Mouse (Mus musculus) heart, postnatal 0 days (tissue): ENCODE measurements around the gene Fgd3. TPM values are rescaled to one million over a fixed set of nuclear protein-coding genes. Genes with fewer than 3 reads are reported as not detected.

Experiments
- ATAC-seq: fragments of 200-750 bp; cut with Nextera tagmentation; 2 replicates; pipeline ENCODE4 v1.8.0; 2017; ENCODE audit warnings: low read depth, moderate number of reproducible peaks, moderate library complexity; ENCODE audit not compliant: insufficient read depth
- DNase-seq: peaks from one replicate; pipeline ENCODE4 v3.0.0-alpha.2; 2016; ENCODE audit warnings: low spot score
- H3K27ac ChIP-seq: fragments of 300-500 bp; sonication (generic); 2 replicates; pipeline ENCODE4 v1.5.1; 2014; ENCODE audit warnings: low read depth, mild to moderate bottlenecking
- H3K27me3 ChIP-seq: fragments of 300-500 bp; sonication (generic); 2 replicates; pipeline ENCODE4 v1.6.1; 2014; ENCODE audit warnings: low read length, mixed read lengths; ENCODE audit not compliant: control insufficient read depth, insufficient read depth
- H3K36me3 ChIP-seq: fragments of 300-500 bp; sonication (generic); replicated peaks from 2 replicates; pipeline ENCODE4 v1.6.1; 2014; ENCODE audit warnings: low read length, mixed read lengths; ENCODE audit not compliant: control insufficient read depth, insufficient read depth
- H3K4me1 ChIP-seq: fragments of 300-500 bp; sonication (generic); 2 replicates; pipeline ENCODE4 v1.6.1; 2014; ENCODE audit warnings: antibody characterized with exemption; ENCODE audit not compliant: control insufficient read depth, insufficient read depth
- H3K4me2 ChIP-seq: fragments of 300-500 bp; sonication (generic); 2 replicates; pipeline ENCODE4 v1.6.1; 2014; ENCODE audit warnings: low read depth, mild to moderate bottlenecking, low read length, moderate library complexity
- H3K4me3 ChIP-seq: fragments of 300-500 bp; sonication (generic); 2 replicates; pipeline ENCODE4 v1.5.1; 2014; ENCODE audit warnings: low read depth, low read length
- H3K9ac ChIP-seq: fragments of 300-500 bp; sonication (generic); replicated peaks from 2 replicates; pipeline ENCODE4 v1.6.1; 2014; ENCODE audit warnings: low read depth, low read length, mixed read lengths
- H3K9me3 ChIP-seq: fragments of 300-500 bp; sonication (generic); replicated peaks from 2 replicates; pipeline ENCODE4 v1.6.1; 2016; ENCODE audit warnings: low read length; ENCODE audit not compliant: control insufficient read depth
- CTCF ChIP-seq: IDR thresholded peaks from 2 replicates; pipeline ENCODE4 v1.5.1; 2016; ENCODE audit warnings: antibody characterized with exemption, control low read depth, low read depth
- EP300 ChIP-seq: IDR thresholded peaks from 2 replicates; pipeline ENCODE4 v1.6.1; 2016; ENCODE audit warnings: antibody characterized with exemption, low read depth
- WGBS: fragments of 180-500 bp; shearing (Covaris S2); extraction: QIAGEN DNeasy Blood & Tissue Kit; methylation state at CpG from one replicate; pipeline ENCODE4 v1.1.7; 2014; 5-methylcytosine and 5-hydroxymethylcytosine counted together
- polyA plus RNA-seq: library from polyadenylated mRNA; unstranded; fragments of >200 nt; fragmentation: Nextera tagmentation; extraction: Ambion mirVana; gene quantifications from 2 replicates; pipeline ENCODE4 v1.2.1, GENCODE M21; 2015
- total RNA-seq: library from RNA; depleted of rRNA; stranded (reverse); fragments of >200 nt; gene quantifications from 2 replicates; pipeline ENCODE4 v1.2.3, GENCODE M21; 2014; ENCODE audit warnings: low replicate concordance

Gene Fgd3
- total and polyA plus RNA-seq, 2 experiments from 2014 or later, result 0.05 to 1.6 TPM

- peaks cover 91% of the 10 kb centered on the region for H3K4me1 ChIP-seq
- no peak for DNase-seq
- H3K36me3 ChIP-seq, result no peaks in the 10 kb centered on the region
- 72% methylated on average over 4 of the region's 4 CpGs for WGBS
- TF ChIP-seq EP300 (no peak), CTCF (no peak)
- H3K4me2 ChIP-seq, result no peak overlapping the region
- H3K9ac ChIP-seq, result no peak overlapping the region
- H3K9me3 ChIP-seq, result no peaks in the 10 kb centered on the region
- H3K27me3 ChIP-seq, result no peaks in the 10 kb centered on the region
- H3K27ac ChIP-seq, result no peak overlapping the region
- no peak for ATAC-seq
- no peak overlapping the region for H3K4me3 ChIP-seq
Measured at GRCm38 (mm10) chr13:49349335-49349734, 29.2 kb upstream of the Fgd3 start.

- no peak for DNase-seq
- Histone ChIP-seq H3K27me3 (no peaks in the 10 kb centered on the region), H3K9ac (no peak overlapping the region), H3K4me2 (no peak overlapping the region), H3K4me3 (no peak overlapping the region), H3K27ac (peak overlapping the region; percentile 13; the same call in 1 of the 2 replicates), H3K4me1 (peaks cover 91% of the 10 kb centered on the region), H3K9me3 (no peaks in the 10 kb centered on the region), H3K36me3 (no peaks in the 10 kb centered on the region)
- TF ChIP-seq EP300, result no peak
- no peak for TF ChIP-seq CTCF
- ATAC-seq, result no peak
- WGBS, result 41% methylated on average over 2 of the region's 2 CpGs
Measured at GRCm38 (mm10) chr13:49348522-49348921, 28.4 kb upstream of the Fgd3 start.

- Histone ChIP-seq H3K9ac (0 out of 2 replicates have a peak overlapping the region, but pooled peaks have one; percentile 18), H3K4me3 (no peak overlapping the region), H3K36me3 (no peaks in the 10 kb centered on the region), H3K4me2 (0 out of 2 replicates have a peak overlapping the region, but pooled peaks have one; percentile 16), H3K27me3 (no peaks in the 10 kb centered on the region), H3K4me1 (peaks cover 81% of the 10 kb centered on the region), H3K9me3 (no peaks in the 10 kb centered on the region), H3K27ac (peak overlapping the region; percentile 87)
- peak; percentile 82 for DNase-seq
- WGBS, result 19% methylated on average over 2 of the region's 2 CpGs
- ATAC-seq, result peak; percentile 62
- TF ChIP-seq CTCF (no peak), EP300 (no peak; the same call in none of the 2 replicates)
Measured at GRCm38 (mm10) chr13:49345476-49345875, 25.4 kb upstream of the Fgd3 start.

- Histone ChIP-seq H3K36me3 (no peaks in the 10 kb centered on the region), H3K4me3 (peak overlapping the region; percentile 3; the same call in 1 of the 2 replicates), H3K9ac (no peak overlapping the region), H3K4me1 (peaks cover 79% of the 10 kb centered on the region), H3K9me3 (no peaks in the 10 kb centered on the region), H3K4me2 (peak overlapping the region; percentile 16; the same call in 1 of the 2 replicates), H3K27me3 (no peaks in the 10 kb centered on the region), H3K27ac (peak overlapping the region; percentile 87)
- DNase-seq (no peak), ATAC-seq (no peak)
- TF ChIP-seq CTCF (no peak), EP300 (no peak)
- 35% methylated on average over 8 of the region's 8 CpGs for WGBS
Measured at GRCm38 (mm10) chr13:49344567-49344966, 24.5 kb upstream of the Fgd3 start.

DNA sequence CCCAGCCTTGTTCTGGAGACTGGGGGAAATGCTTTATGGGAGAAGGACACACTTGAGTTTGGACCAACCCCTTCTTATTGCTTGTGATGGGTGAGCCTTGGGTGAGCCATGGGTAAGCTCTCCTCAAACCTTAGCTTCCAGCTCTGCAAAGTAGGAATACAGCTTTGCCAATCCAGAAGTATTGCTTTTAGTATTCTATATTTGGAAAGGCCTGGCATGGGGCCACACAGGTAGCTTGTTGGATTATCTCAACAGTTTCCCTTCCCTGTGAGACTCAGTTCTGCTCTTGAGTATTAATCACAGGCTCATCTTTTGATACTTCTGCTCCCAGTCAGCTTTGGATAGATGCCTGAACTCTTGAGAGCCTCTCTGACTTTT lies 22.6 kb upstream of the Fgd3 start:
- Histone ChIP-seq H3K9ac (peak overlapping the region; percentile 82), H3K36me3 (no peaks in the 10 kb centered on the region), H3K4me2 (peak overlapping the region; percentile 79), H3K9me3 (no peaks in the 10 kb centered on the region), H3K4me3 (peak overlapping the region; percentile 69), H3K27me3 (no peaks in the 10 kb centered on the region), H3K4me1 (peaks cover 60% of the 10 kb centered on the region), H3K27ac (0 out of 2 replicates have a peak overlapping the region, but pooled peaks have one; percentile 65)
- no peak for TF ChIP-seq EP300
- TF ChIP-seq CTCF, result no peak
- ATAC-seq, result no peak
- DNase-seq, result no peak
